Mouse (Mus musculus): ENCODE results near the gene Tesc. TPM values are rescaled to one million over a fixed set of nuclear protein-coding genes. Genes with fewer than 3 reads are reported as not detected.

Gene Tesc
- polyA plus RNA-seq, 1 experiment: 8.8 TPM

GRCm38 (mm10) chr5:117995911-117996310 is 31.6 kb upstream of the Tesc start:
- no peaks in the 10 kb centered on the region for H3K27me3 ChIP-seq (ENCODE audit: control insufficient read depth, insufficient read depth, low read length, poor library complexity, severe bottlenecking)
- H3K4me3 ChIP-seq (ENCODE audit: low read depth, low read length): no peak overlapping the region
- peaks cover 26% of the 10 kb centered on the region for H3K36me3 ChIP-seq (ENCODE audit: control insufficient read depth, insufficient read depth, low read length, poor library complexity, severe bottlenecking)

GRCm38 (mm10) chr5:117996581-117996980 is 31.0 kb upstream of the Tesc start:
- TF ChIP-seq POLR2A (IDR thresholded peaks at IDR 0.05; ENCODE audit: insufficient read depth, low read length) (no peak), CTCF (IDR thresholded peaks at IDR 0.05; ENCODE audit: low read depth, low read length) (no peak), EP300 (IDR thresholded peaks at IDR 0.05; ENCODE audit: insufficient read depth, low read depth, low read length) (no peak)
- H3K36me3 ChIP-seq (ENCODE audit: control insufficient read depth, insufficient read depth, low read length, poor library complexity, severe bottlenecking): peaks cover 22% of the 10 kb centered on the region

More at GRCm38 (mm10) chr5:117995911-117996310, 31.6 kb upstream of the Tesc start:
- no peak for TF ChIP-seq EP300 (IDR thresholded peaks at IDR 0.05; ENCODE audit: insufficient read depth, low read depth, low read length)
- TF ChIP-seq POLR2A (IDR thresholded peaks at IDR 0.05; ENCODE audit: insufficient read depth, low read length): no peak
- TF ChIP-seq CTCF (IDR thresholded peaks at IDR 0.05; ENCODE audit: low read depth, low read length): no peak
- H3K9me3 ChIP-seq (replicated peaks; ENCODE audit: control insufficient read depth, insufficient read depth, low read length, poor library complexity, severe bottlenecking): no peaks in the 10 kb centered on the region
- no peak overlapping the region for H3K27ac ChIP-seq (ENCODE audit: insufficient read depth, low read length)
- no peaks in the 10 kb centered on the region for H3K4me1 ChIP-seq (ENCODE audit: control insufficient read depth, insufficient read depth, low read length)
- no peak overlapping the region for H3K9ac ChIP-seq (ENCODE audit: low read depth, poor library complexity, severe bottlenecking)

GRCm38 (mm10) chr5:117997434-117997970 is 30.0 kb upstream of the Tesc start:
- H3K4me1 ChIP-seq (ENCODE audit: control insufficient read depth, insufficient read depth, low read length): no peaks in the 10 kb centered on the region
- no peaks in the 10 kb centered on the region for H3K9me3 ChIP-seq (replicated peaks; ENCODE audit: control insufficient read depth, insufficient read depth, low read length, poor library complexity, severe bottlenecking)
- TF ChIP-seq EP300 (IDR thresholded peaks at IDR 0.05; ENCODE audit: insufficient read depth, low read depth, low read length) (no peak), CTCF (IDR thresholded peaks at IDR 0.05; ENCODE audit: low read depth, low read length) (no peak), POLR2A (IDR thresholded peaks at IDR 0.05; ENCODE audit: insufficient read depth, low read length) (no peak)
- H3K36me3 ChIP-seq (ENCODE audit: control insufficient read depth, insufficient read depth, low read length, poor library complexity, severe bottlenecking): peaks cover 19% of the 10 kb centered on the region
- no peak overlapping the region for H3K27ac ChIP-seq (ENCODE audit: insufficient read depth, low read length)
- H3K9ac ChIP-seq (ENCODE audit: low read depth, poor library complexity, severe bottlenecking): no peak overlapping the region
- H3K4me3 ChIP-seq (ENCODE audit: low read depth, low read length): no peak overlapping the region
- H3K27me3 ChIP-seq (ENCODE audit: control insufficient read depth, insufficient read depth, low read length, poor library complexity, severe bottlenecking): no peaks in the 10 kb centered on the region

More at GRCm38 (mm10) chr5:117996581-117996980, 31.0 kb upstream of the Tesc start:
- no peaks in the 10 kb centered on the region for H3K4me1 ChIP-seq (ENCODE audit: control insufficient read depth, insufficient read depth, low read length)
- no peak overlapping the region for H3K27ac ChIP-seq (ENCODE audit: insufficient read depth, low read length)
- H3K4me3 ChIP-seq (ENCODE audit: low read depth, low read length): no peak overlapping the region
- H3K9ac ChIP-seq (ENCODE audit: low read depth, poor library complexity, severe bottlenecking): no peak overlapping the region
- no peaks in the 10 kb centered on the region for H3K27me3 ChIP-seq (ENCODE audit: control insufficient read depth, insufficient read depth, low read length, poor library complexity, severe bottlenecking)
- no peaks in the 10 kb centered on the region for H3K9me3 ChIP-seq (replicated peaks; ENCODE audit: control insufficient read depth, insufficient read depth, low read length, poor library complexity, severe bottlenecking)

- Histone ChIP-seq H3K4me3 (ENCODE audit: low read depth, low read length) (no peak overlapping the region), H3K36me3 (ENCODE audit: control insufficient read depth, insufficient read depth, low read length, poor library complexity, severe bottlenecking) (peaks cover 19% of the 10 kb centered on the region), H3K27me3 (ENCODE audit: control insufficient read depth, insufficient read depth, low read length, poor library complexity, severe bottlenecking) (no peaks in the 10 kb centered on the region), H3K4me1 (ENCODE audit: control insufficient read depth, insufficient read depth, low read length) (no peaks in the 10 kb centered on the region), H3K9me3 (replicated peaks; ENCODE audit: control insufficient read depth, insufficient read depth, low read length, poor library complexity, severe bottlenecking) (no peaks in the 10 kb centered on the region), H3K27ac (ENCODE audit: insufficient read depth, low read length) (no peak overlapping the region), H3K9ac (ENCODE audit: low read depth, poor library complexity, severe bottlenecking) (no peak overlapping the region)
- TF ChIP-seq CTCF (IDR thresholded peaks at IDR 0.05; ENCODE audit: low read depth, low read length): no peak
- TF ChIP-seq EP300 (IDR thresholded peaks at IDR 0.05; ENCODE audit: insufficient read depth, low read depth, low read length): no peak
- TF ChIP-seq POLR2A (IDR thresholded peaks at IDR 0.05; ENCODE audit: insufficient read depth, low read length): no peak
These were observed 28.5 kb upstream of the Tesc start for GRCm38 (mm10) chr5:117999061-117999460.

- TF ChIP-seq CTCF (IDR thresholded peaks at IDR 0.05; ENCODE audit: low read depth, low read length) (no peak), EP300 (IDR thresholded peaks at IDR 0.05; ENCODE audit: insufficient read depth, low read depth, low read length) (no peak)
- Histone ChIP-seq H3K36me3 (ENCODE audit: control insufficient read depth, insufficient read depth, low read length, poor library complexity, severe bottlenecking) (peaks cover 17% of the 10 kb centered on the region), H3K27me3 (ENCODE audit: control insufficient read depth, insufficient read depth, low read length, poor library complexity, severe bottlenecking) (no peaks in the 10 kb centered on the region)
These were observed 28.0 kb upstream of the Tesc start for GRCm38 (mm10) chr5:117999584-117999983.

GRCm38 (mm10) chr5:118002059-118002458 is 25.5 kb upstream of the Tesc start:
- Histone ChIP-seq H3K9me3 (replicated peaks; ENCODE audit: control insufficient read depth, insufficient read depth, low read length, poor library complexity, severe bottlenecking) (no peaks in the 10 kb centered on the region), H3K36me3 (ENCODE audit: control insufficient read depth, insufficient read depth, low read length, poor library complexity, severe bottlenecking) (peaks cover 5% of the 10 kb centered on the region), H3K4me3 (ENCODE audit: low read depth, low read length) (no peak overlapping the region), H3K27ac (ENCODE audit: insufficient read depth, low read length) (no peak overlapping the region), H3K9ac (ENCODE audit: low read depth, poor library complexity, severe bottlenecking) (no peak overlapping the region), H3K4me1 (ENCODE audit: control insufficient read depth, insufficient read depth, low read length) (no peaks in the 10 kb centered on the region), H3K27me3 (ENCODE audit: control insufficient read depth, insufficient read depth, low read length, poor library complexity, severe bottlenecking) (no peaks in the 10 kb centered on the region)
- TF ChIP-seq POLR2A (IDR thresholded peaks at IDR 0.05; ENCODE audit: insufficient read depth, low read length) (no peak), CTCF (IDR thresholded peaks at IDR 0.05; ENCODE audit: low read depth, low read length) (peak; percentile 93), EP300 (IDR thresholded peaks at IDR 0.05; ENCODE audit: insufficient read depth, low read depth, low read length) (0 out of 2 replicates have a peak, but pooled peaks have one; percentile 11)

More at GRCm38 (mm10) chr5:117999584-117999983, 28.0 kb upstream of the Tesc start:
- Histone ChIP-seq H3K9me3 (replicated peaks; ENCODE audit: control insufficient read depth, insufficient read depth, low read length, poor library complexity, severe bottlenecking) (no peaks in the 10 kb centered on the region), H3K9ac (ENCODE audit: low read depth, poor library complexity, severe bottlenecking) (no peak overlapping the region), H3K27ac (ENCODE audit: insufficient read depth, low read length) (no peak overlapping the region), H3K4me1 (ENCODE audit: control insufficient read depth, insufficient read depth, low read length) (no peaks in the 10 kb centered on the region), H3K4me3 (ENCODE audit: low read depth, low read length) (no peak overlapping the region)

Measured in ES-Bruce4 (cell line).